Mouse (Mus musculus) MEL (cell line): ENCODE data around the gene Lad1.

Source experiments
- CTCF ChIP-seq, 3 experiments: IDR thresholded peaks in 2 of 3; conservative IDR thresholded peaks in 1 of 3; 2 replicates each; pipeline ENCODE4 v1.5.1; 2011 to 2012; ENCODE audit warnings: low read length in 3 of 3, low read depth in 2 of 3, mild to moderate bottlenecking in 2 of 3, improper control_type of control experiment in 1 of 3, inconsistent platforms in 1 of 3, mixed read lengths in 1 of 3, moderate library complexity in 1 of 3; ENCODE audit not compliant: control insufficient read depth in 1 of 3, insufficient read depth in 1 of 3, poor library complexity in 1 of 3, severe bottlenecking in 1 of 3
- EP300 ChIP-seq, 2 experiments: IDR thresholded peaks; 2 replicates each; pipeline ENCODE4 v1.6.1; 2011; ENCODE audit warnings: improper control_type of control experiment in 2 of 2, low read length in 2 of 2, low read depth in 1 of 2, mild to moderate bottlenecking in 1 of 2
- MAX ChIP-seq: IDR thresholded peaks from 2 replicates; pipeline ENCODE4 v1.6.1; 2011; ENCODE audit warnings: low read length, improper control_type of control experiment
- MYB ChIP-seq: IDR thresholded peaks from 2 replicates; pipeline ENCODE4 v1.6.1; 2011; ENCODE audit warnings: mild to moderate bottlenecking, low read depth, low read length, improper control_type of control experiment
- NELFE ChIP-seq: IDR thresholded peaks from 2 replicates; pipeline ENCODE4 v1.6.1; 2011; ENCODE audit warnings: low read depth, low read length, improper control_type of control experiment
- NRF1 ChIP-seq: IDR thresholded peaks from 2 replicates; pipeline ENCODE4 v1.6.1; 2014; ENCODE audit warnings: low read depth, mild to moderate bottlenecking, inconsistent platforms, low read length, improper control_type of control experiment, moderate library complexity; ENCODE audit not compliant: poor library complexity, insufficient read depth, severe bottlenecking

- TF ChIP-seq CTCF (IDR thresholded peaks at IDR 0.05 in 2 of 3, conservative IDR thresholded peaks at IDR 0.05 in 1 of 3; ENCODE audit: control insufficient read depth in 1 of 3, insufficient read depth in 1 of 3, low read depth in 2 of 3, low read length in 3 of 3, poor library complexity in 1 of 3, severe bottlenecking in 1 of 3) (no peak), MAX (no peak), MYB (no peak), NRF1 (no peak), EP300 (IDR thresholded peaks at IDR 0.05; ENCODE audit: low read depth in 1 of 2, low read length in 2 of 2) (no peak), NELFE (no peak)
These were observed 43.7 kb downstream of the Lad1 start for GRCm38 (mm10) chr1:135861980-135862552.
